Mouse (Mus musculus): Measurements from ENCODE around the gene Zfp78. TPM values are rescaled to one million over a fixed set of nuclear protein-coding genes. Genes with fewer than 3 reads are reported as not detected.
A peak's percentile ranks its signal among the peaks of the same experiment; 100 is the strongest.

Gene Zfp78
- polyA plus RNA-seq, 3 experiments from 2014 or later, result 2.6 to 3.8 (median 3.4) TPM

DNA sequence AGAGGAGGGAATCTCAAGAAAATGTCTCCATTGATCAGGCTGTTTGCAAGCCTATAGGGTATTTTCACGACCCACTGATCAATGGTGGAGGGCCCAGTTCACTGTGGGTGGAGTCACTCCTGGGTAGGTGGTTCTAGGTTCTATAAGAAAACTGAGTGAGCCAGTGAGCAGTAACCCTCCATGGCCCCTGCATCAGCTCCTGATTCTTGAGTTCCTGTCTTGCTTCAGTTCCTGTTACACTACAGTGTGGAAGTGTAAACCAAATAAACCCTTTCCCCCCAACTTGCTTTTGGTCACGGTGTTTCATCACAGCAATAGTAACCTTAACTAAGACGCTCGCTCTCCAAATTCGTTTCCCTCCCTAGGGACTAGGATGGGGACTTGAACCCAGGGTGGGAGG is 25.9 kb downstream of the Zfp78 start:
- no peak for ATAC-seq

- ATAC-seq, result no peak
These were observed 26.4 kb downstream of the Zfp78 start for GRCm38 (mm10) chr7:6389449-6389848.

DNA sequence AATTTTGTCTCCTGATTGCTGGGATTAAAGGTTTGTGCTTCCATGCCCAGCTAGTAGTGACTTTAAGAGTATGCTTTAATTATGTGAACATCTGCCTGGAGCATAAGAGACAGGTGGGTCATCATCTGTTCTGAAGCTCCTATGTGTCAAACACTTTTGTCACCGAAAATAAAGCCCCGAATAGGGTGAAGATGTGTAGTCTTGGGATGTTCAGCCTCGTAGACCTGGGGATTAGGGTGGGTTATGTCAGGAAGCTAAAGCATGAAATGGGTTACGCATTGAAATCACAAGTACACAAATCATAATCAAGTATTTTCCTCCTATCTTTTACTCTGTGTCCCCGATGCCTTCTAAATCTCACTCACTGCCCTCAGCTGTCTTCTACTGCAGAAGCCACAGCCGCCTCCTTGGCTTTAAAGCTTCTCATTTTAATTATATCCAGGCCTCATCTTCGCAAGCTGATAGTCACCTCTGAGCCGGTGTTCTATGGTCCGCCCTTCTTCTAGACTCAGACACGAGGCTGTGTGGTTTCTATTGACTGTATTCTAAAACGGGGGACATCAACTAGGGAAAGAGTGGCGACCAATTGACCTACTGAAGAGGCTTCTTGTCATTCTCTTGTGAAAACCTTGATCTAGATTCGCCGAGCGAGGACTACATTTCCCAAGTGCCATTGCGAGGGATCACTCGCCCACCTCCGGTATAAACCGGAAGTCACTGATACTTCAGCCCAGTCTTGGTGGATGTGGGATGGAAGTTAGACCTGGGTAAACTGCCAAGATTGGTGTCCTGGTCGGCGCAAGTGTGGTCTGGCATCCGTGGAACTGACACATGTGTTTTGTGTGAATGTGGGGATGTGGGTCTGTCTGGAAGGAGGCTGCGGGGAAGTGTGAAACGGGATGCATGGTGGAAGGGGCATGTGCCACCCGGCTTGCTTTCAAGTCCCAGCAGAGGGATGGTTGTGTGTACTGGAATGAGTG is 35.2 kb downstream of the Zfp78 start, which contains the start of gene Smim17:
Gene Smim17 (plus strand): TSS at position 720 of the 980 bp plus-strand sequence.
- peak; percentile 97 for ATAC-seq

DNA sequence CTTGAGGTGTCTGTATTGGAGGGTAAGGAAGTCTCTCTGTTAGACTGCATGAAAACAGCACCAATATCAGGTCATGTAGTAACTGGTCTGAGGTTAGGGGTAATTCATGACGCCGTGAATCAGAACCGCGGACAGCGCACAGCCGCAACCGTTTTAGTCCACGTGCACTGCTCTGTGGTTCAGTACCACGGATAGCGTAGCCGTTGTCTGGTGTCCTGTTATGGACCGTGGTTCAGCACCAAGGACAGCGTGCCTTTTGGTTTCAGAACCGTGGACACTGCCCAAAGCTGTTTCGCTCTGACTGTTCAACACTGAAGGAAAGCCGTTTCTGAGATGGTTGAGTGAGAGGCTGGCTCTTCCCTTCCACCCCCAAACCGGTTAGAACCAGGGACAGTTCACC is 47.0 kb downstream of the Zfp78 start, which contains the start of gene Gm20715:
Gene Gm20715 (plus strand): TSS at position 235 of the 400 bp plus-strand sequence.
- peak; percentile 63 for ATAC-seq

DNA sequence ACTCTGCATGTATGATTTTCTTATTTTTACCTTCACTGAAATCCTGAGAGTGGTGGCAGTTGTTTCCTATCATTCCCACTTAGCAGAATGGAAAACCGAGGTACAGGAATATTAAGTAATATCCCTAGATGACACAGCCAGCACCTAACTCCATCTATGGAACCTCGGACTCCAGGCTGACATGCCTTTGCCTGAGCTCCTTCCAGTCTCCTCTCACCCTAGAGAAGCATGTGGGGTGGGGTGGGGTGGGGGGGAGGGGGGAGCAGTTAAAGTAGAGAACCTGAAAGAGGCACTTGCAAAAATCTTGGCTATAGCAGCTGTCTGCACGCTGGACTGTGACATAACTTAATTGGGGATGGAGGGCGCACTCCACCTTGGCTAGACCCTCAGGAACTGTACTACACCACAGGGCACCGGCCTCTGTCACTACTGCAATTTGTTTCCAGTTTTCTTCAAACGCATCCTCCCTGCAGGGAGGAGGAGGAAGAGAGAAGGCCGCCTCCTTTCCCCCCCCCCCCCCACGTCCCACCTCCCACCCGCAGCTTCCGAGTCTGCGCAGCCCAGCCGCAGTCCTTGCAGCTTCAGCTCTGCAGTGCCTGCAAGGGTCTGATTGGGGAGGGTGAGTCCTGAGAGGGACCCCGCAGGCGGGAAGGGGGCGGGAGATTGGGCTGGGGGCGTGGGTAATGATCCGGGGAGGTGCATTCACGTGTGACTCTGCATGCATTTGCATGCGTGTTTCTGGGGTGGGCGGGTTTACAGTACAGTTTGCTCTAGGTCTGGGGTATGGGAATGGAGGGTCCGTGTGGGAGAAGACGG is 51.8 kb downstream of the Zfp78 start:
- no peak for ATAC-seq

DNA sequence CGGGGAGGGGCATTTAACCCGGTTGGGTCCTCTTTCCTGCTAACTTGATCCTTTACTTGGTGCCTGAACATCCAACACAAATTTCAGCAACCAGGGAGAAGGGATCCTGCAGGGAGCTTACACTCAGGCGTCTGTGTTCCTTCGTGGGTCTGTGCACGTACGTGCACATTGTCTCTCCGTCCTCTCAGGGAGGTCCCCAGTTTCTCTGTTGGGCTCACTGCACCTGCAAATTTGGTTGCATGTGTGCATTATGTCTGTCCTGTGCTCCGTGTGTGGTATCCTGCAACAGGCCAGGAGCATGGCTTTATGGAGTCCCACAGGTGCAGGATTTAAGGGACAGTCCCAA is 52.3 kb downstream of the Zfp78 start:
- no peak for ATAC-seq

DNA sequence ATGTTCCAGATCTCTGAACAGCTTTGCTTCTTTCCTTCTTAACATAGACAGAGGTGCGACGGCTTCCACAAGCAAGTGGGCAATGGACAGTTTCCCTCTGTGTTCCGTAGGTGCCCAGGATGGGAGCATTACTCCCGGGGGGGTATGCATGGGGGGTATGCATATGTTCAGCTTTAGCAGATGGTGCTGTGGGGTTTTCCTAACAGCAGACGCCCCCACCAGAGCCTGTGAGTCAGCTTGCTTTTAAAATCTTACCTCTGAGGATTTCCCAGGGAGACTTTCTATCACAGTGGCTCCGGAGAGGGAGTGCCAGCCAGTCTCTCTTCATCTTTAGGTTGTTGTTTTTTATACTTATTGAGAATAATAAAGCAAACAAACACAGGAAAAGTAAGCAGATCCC is 56.8 kb downstream of the Zfp78 start:
- ATAC-seq, result no peak

DNA sequence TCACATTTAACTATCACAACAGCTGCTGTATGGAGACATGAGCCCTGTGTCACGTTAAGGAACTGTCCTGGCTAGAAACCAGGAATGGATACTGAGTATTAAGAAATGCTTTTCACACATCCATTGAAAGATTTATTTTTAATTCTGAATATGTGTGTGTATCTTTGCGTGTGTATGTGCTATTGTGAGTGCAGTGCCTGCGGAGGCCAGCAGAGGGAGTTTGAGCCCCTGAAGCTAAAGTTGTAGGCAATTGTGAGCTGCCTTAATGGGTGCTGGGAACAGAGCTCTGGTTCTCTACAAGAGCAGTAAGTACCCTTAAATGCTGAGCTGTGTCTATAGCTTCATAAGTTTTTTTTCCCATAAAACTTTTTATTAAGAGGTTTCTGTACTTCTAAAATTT is 66.3 kb downstream of the Zfp78 start:
- ATAC-seq, result no peak

- peak; percentile 61 for ATAC-seq
These were observed 67.3 kb downstream of the Zfp78 start for GRCm38 (mm10) chr7:6430342-6430741.

Other genes with a start within 250 kb of the Zfp78 start
- gene Zfp787, start 207.3 kb upstream of the Zfp78 start, polyA plus RNA-seq (2017; shearing (Covaris generic)), result 1 to 10 TPM; 4.2 to 5.8 (median 4.3) TPM
- 1 to 10 TPM; 6.3 to 7.5 (median 6.4) TPM for gene Zfp444, start 191.1 kb upstream of the Zfp78 start, polyA plus RNA-seq (2017; shearing (Covaris generic))
- not detected for gene Galp, start 166.2 kb upstream of the Zfp78 start, polyA plus RNA-seq (2017; shearing (Covaris generic))
- under 1 TPM in 1 of 3 experiments, not detected in 2; 0.85 TPM for gene Zscan5b, start 141.0 kb upstream of the Zfp78 start, polyA plus RNA-seq (2017; shearing (Covaris generic))
- not detected for gene Epp13, start 110.6 kb upstream of the Zfp78 start, polyA plus RNA-seq (2017; shearing (Covaris generic))
- gene Zfp667, start 76.7 kb upstream of the Zfp78 start, polyA plus RNA-seq (2017; shearing (Covaris generic)), result 1 to 10 TPM; 3.3 to 7.6 (median 4.7) TPM
- under 1 TPM; 0.39 to 0.92 (median 0.44) TPM for gene Zfp583, start 32.0 kb upstream of the Zfp78 start, polyA plus RNA-seq (2017; shearing (Covaris generic))
- gene Gm3854, start 19.5 kb upstream of the Zfp78 start, polyA plus RNA-seq (2017; shearing (Covaris generic)), result under 1 TPM in 2 of 3 experiments, not detected in 1; 0.62 to 0.90 TPM
- gene Zfp28, start 20.0 kb downstream of the Zfp78 start, polyA plus RNA-seq (2017; shearing (Covaris generic)), result 1 to 10 TPM; 3.6 to 5.1 (median 3.8) TPM
- not detected for gene Smim17, start 35.4 kb downstream of the Zfp78 start, polyA plus RNA-seq (2017; shearing (Covaris generic))
- gene Gm20715, start 47.0 kb downstream of the Zfp78 start, polyA plus RNA-seq (2017; shearing (Covaris generic)), result not detected
- gene Olfr1344, start 75.4 kb downstream of the Zfp78 start, polyA plus RNA-seq (2017; shearing (Covaris generic)), result not detected
- under 1 TPM in 2 of 3 experiments, not detected in 1; 0.05 to 0.09 TPM for gene Olfr1336, start 92.9 kb downstream of the Zfp78 start, polyA plus RNA-seq (2017; shearing (Covaris generic))
- gene Olfr1346, start 103.8 kb downstream of the Zfp78 start, polyA plus RNA-seq (2017; shearing (Covaris generic)), result under 1 TPM in 1 of 3 experiments, not detected in 2; 0.08 TPM
- gene Olfr5, start 123.7 kb downstream of the Zfp78 start, polyA plus RNA-seq (2017; shearing (Covaris generic)), result not detected
- not detected for gene Olfr1347, start 136.5 kb downstream of the Zfp78 start, polyA plus RNA-seq (2017; shearing (Covaris generic))
- gene Olfr1348, start 145.5 kb downstream of the Zfp78 start, polyA plus RNA-seq (2017; shearing (Covaris generic)), result not detected
- gene Olfr1349, start 159.7 kb downstream of the Zfp78 start, polyA plus RNA-seq (2017; shearing (Covaris generic)), result under 1 TPM in 1 of 3 experiments, not detected in 2; 0.13 TPM
- gene Olfr1350, start 201.6 kb downstream of the Zfp78 start, polyA plus RNA-seq (2017; shearing (Covaris generic)), result under 1 TPM in 1 of 3 experiments, not detected in 2; 0.35 TPM

All from inflammation-experienced regulatory T-cells, adult 6 months (primary cell).